Mouse (Mus musculus): ENCODE results near the gene Gm11639. TPM values are rescaled to one million over a fixed set of nuclear protein-coding genes. Genes with fewer than 3 reads are reported as not detected.
"Not testable (repeated sequence)": the region's sequence is repeated elsewhere in the genome, so short reads cannot be mapped to it uniquely, and the experiment has no call there.

The Gm11639 gene
- polyA plus RNA-seq, 1 experiment from 2014 or later = 0.04 TPM

DNA sequence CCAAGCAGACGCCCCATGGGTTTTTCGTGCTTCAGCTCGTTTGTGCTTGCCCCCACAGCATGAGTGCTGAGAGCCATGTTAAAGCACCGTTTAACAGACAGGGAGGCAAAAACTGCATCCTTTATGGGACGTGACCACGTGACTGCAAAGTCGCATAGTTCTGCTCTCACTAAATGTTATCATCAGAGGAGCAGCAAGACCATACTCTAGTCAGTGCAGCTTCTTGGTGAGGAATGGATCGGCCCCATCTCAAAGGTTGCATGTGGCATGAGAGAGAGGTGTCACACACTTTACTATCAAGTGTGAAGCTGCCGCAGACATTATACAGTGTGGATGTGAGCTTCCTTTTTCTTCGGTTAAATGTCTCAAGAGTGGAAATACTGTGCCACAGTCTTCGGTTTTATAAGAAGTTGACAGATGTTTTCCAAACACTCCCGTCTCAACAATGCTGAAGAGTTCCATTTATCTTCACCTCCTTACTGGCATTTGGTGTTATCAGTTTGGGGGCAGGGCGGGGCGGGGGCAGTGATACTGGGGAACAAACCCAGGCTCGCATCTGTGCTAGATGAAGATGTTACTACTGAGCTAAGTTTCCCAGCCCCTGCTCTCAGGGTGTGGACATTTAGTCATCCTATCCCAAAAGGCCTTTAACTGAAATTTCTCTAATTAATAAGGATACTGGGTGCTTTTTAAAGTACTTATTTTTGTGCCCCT is 296.0 kb downstream of the Gm11639 start:
- H3K36me3 ChIP-seq = no peaks in the 10 kb centered on the region
- no peaks in the 10 kb centered on the region for H3K4me1 ChIP-seq
- no peaks in the 10 kb centered on the region for H3K9me3 ChIP-seq
- H3K4me2 ChIP-seq = no peak overlapping the region
- WGBS = 47% methylated on average over 15 of the region's 15 CpGs
- H3K9ac ChIP-seq = no peak overlapping the region
- H3K4me3 ChIP-seq (replicated peaks) = no peak overlapping the region
- H3K27me3 ChIP-seq (replicated peaks) = no peaks in the 10 kb centered on the region
- ATAC-seq (ENCODE audit: insufficient read depth, low FRiP score, low read depth) = no peak
- H3K27ac ChIP-seq = no peak overlapping the region

DNA sequence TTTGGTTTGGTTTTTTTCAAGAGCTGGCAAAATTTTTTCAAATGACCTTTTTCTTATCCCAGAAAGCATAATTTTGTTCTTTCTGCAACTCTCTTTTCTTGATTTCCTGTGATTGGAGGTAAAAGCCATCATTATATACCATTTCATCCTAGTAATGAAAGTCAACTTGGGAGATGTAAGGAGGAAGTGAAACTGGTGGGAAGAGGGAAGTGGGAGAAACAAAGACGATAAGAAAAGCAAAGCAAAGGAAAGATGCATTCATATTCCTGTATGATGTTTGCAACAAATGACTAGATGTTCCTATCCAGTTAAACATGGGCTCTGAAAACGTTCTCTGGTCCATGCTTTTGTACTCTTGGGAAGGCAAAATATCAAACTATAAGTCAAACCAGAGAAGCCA is 323.7 kb downstream of the Gm11639 start:
- no peaks in the 10 kb centered on the region for H3K36me3 ChIP-seq
- no peaks in the 10 kb centered on the region for H3K27me3 ChIP-seq (replicated peaks)
- no peaks in the 10 kb centered on the region for H3K9me3 ChIP-seq
- WGBS = 57% methylated on average over 2 of the region's 2 CpGs
- H3K4me3 ChIP-seq (replicated peaks) = no peak overlapping the region
- H3K4me2 ChIP-seq = no peak overlapping the region
- H3K9ac ChIP-seq = no peak overlapping the region
- no peak for ATAC-seq (ENCODE audit: insufficient read depth, low FRiP score, low read depth)
- H3K4me1 ChIP-seq = no peaks in the 10 kb centered on the region
- no peak overlapping the region for H3K27ac ChIP-seq

DNA sequence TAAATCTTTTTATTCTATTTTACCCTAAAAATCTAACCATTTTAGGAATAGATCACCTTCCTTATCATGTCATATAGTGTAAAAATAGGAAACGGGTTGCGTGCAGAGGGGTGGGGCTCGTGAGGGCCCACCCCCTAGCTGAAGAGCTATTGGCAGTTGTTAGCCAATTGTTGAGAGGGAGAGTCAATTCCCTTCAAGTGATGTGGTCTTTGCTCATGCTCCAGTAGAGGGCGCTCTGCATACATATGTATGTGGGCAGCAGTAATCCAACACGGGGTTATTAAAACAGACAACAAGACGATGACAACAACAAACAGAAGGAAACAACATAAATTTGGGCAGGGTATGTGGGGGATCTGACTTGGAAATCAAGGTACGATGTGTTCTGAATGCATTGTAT is 335.6 kb downstream of the Gm11639 start:
- WGBS = 72% methylated on average over 7 of the region's 7 CpGs
- H3K27me3 ChIP-seq (replicated peaks) = no peaks in the 10 kb centered on the region
- H3K27ac ChIP-seq = no peak overlapping the region
- H3K36me3 ChIP-seq = no peaks in the 10 kb centered on the region
- ATAC-seq (ENCODE audit: insufficient read depth, low FRiP score, low read depth) = no peak
- no peak overlapping the region for H3K4me2 ChIP-seq
- H3K4me3 ChIP-seq (replicated peaks) = no peak overlapping the region
- H3K9me3 ChIP-seq = no peaks in the 10 kb centered on the region
- H3K9ac ChIP-seq = no peak overlapping the region
- no peaks in the 10 kb centered on the region for H3K4me1 ChIP-seq

DNA sequence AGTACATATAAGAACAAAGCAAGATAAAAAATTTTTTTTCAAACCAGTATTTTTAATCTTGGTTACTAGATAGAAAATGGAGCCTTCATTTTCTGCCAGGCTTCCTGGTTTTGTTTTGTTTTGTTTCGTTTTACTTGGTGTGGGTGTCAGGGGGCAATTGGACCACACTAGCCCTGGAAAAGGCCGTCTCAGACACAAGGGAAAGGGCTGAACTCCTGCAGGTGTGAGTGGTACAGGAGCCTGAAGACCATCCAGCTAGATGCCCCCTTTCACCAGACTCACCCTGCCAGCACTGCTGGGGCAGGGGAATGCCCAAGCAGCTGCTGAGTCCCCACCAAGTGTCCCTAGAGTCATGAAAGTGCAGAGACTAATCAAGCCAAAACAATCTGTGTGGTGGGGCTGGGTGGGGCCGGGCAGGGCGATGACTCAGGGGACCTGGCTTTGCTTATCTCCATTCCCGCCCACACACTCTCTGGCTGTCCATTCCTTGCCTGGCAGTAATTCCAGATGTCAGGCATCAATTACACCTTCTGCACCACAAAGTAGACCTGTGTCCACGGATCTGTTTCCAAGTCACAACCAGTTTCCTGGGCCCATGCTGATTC is 343.3 kb downstream of the Gm11639 start:
- H3K4me2 ChIP-seq = no peak overlapping the region
- no peaks in the 10 kb centered on the region for H3K4me1 ChIP-seq
- no peaks in the 10 kb centered on the region for H3K9me3 ChIP-seq
- no peak overlapping the region for H3K27ac ChIP-seq
- no peaks in the 10 kb centered on the region for H3K27me3 ChIP-seq (replicated peaks)
- H3K36me3 ChIP-seq = no peaks in the 10 kb centered on the region
- WGBS = 32% methylated on average over 6 of the region's 6 CpGs
- no peak overlapping the region for H3K4me3 ChIP-seq (replicated peaks)
- no peak overlapping the region for H3K9ac ChIP-seq
- ATAC-seq (ENCODE audit: insufficient read depth, low FRiP score, low read depth) = peak; percentile 94

DNA sequence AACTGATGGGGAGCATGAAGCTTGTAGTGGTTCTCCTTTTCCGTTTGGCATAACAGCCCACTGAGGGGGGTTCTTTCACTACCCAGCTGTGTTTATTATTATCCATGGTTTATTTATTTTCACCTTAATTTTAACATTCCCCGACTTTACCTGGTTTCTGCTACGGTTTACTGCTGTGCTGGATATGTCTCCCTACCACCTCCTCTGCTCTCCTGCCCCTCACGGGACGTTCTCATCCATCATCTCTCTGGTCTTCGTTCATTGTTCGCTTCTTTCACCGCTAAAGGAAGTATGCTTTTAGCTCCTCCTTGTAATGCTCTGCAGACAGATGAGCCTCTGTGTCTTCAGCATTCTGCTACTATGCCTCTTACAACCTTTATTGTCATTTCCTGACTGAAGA is 344.0 kb downstream of the Gm11639 start:
- Histone ChIP-seq H3K36me3 (no peaks in the 10 kb centered on the region), H3K9ac (no peak overlapping the region), H3K4me3 (replicated peaks) (no peak overlapping the region), H3K4me1 (no peaks in the 10 kb centered on the region), H3K27me3 (replicated peaks) (no peaks in the 10 kb centered on the region), H3K4me2 (no peak overlapping the region), H3K27ac (no peak overlapping the region), H3K9me3 (no peaks in the 10 kb centered on the region)
- 36% methylated on average over 8 of the region's 8 CpGs for WGBS
- ATAC-seq (ENCODE audit: insufficient read depth, low FRiP score, low read depth) = no peak

DNA sequence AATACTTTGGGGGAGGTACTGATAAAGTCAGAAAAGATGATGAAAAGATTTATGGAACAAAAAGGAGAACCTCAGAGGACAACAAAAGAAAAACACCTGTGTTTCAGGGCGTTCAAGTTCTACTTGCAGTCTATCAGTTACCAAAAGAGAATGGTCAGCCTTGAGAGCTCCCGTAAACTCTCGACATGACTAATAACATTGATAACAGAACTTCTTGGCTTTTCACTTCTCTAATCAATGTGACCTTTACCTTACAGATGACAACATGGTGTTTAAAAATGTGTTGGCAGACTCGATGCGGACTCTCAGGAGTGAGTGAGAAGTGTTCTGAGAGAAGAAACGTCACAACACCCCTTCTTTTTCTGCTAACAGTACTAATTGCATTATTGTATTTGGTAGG is 344.7 kb downstream of the Gm11639 start:
- Histone ChIP-seq H3K4me1 (no peaks in the 10 kb centered on the region), H3K36me3 (no peaks in the 10 kb centered on the region), H3K27ac (no peak overlapping the region), H3K4me3 (replicated peaks) (no peak overlapping the region), H3K4me2 (no peak overlapping the region), H3K9me3 (no peaks in the 10 kb centered on the region), H3K27me3 (replicated peaks) (no peaks in the 10 kb centered on the region), H3K9ac (no peak overlapping the region)
- WGBS = 54% methylated on average over 6 of the region's 6 CpGs
- no peak for ATAC-seq (ENCODE audit: insufficient read depth, low FRiP score, low read depth)

DNA sequence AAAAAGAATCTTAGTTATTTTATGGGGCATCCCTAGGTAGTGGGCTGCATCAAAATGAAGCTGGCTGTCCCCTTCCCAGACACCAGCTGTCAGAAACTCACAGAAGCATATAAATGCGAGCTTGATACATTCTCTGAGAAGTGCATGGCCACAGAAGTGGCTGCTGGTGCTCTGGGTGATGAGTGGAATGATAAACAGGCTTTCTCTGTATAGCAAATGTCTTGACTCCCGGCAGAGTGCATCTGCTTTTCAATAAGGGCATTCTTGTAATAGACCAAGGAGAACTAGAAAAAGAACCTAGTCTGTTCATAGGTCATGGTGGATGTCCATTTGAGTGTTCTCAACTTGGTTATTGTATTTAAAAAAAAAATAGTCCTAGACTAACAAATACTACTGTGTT is 345.6 kb downstream of the Gm11639 start:
- 51% methylated on average over 2 of the region's 2 CpGs for WGBS
- Histone ChIP-seq H3K27ac (no peak overlapping the region), H3K27me3 (replicated peaks) (no peaks in the 10 kb centered on the region), H3K4me3 (replicated peaks) (no peak overlapping the region), H3K9ac (no peak overlapping the region), H3K36me3 (no peaks in the 10 kb centered on the region), H3K9me3 (no peaks in the 10 kb centered on the region), H3K4me2 (no peak overlapping the region), H3K4me1 (no peaks in the 10 kb centered on the region)
- no peak for ATAC-seq (ENCODE audit: insufficient read depth, low FRiP score, low read depth)

DNA sequence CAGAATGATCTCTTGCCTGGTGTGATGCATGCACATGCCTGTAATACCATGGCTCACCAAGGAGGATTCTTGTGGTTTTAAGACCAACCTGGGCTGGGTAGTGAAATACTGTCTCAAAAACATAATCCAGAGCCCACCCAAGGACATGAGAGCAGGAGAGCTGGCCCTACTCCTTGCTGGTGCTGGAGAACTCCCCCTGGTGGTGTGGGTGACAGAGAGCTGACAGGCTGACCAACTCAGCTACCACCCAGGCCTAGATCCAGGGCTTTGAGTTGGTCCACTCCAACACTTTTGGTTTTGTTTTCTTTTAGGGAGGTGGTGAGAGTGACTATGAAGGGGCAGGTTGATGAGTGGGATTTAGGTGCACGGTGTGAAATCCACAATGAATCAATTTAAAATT is 349.6 kb downstream of the Gm11639 start:
- Histone ChIP-seq H3K9ac (no peak overlapping the region), H3K36me3 (no peaks in the 10 kb centered on the region), H3K27me3 (replicated peaks) (no peaks in the 10 kb centered on the region), H3K9me3 (no peaks in the 10 kb centered on the region), H3K4me3 (replicated peaks) (no peak overlapping the region), H3K4me1 (no peaks in the 10 kb centered on the region), H3K4me2 (no peak overlapping the region), H3K27ac (no peak overlapping the region)
- WGBS = 72% methylated on average over 1 of the region's 1 CpGs
- ATAC-seq (ENCODE audit: insufficient read depth, low FRiP score, low read depth) = no peak

DNA sequence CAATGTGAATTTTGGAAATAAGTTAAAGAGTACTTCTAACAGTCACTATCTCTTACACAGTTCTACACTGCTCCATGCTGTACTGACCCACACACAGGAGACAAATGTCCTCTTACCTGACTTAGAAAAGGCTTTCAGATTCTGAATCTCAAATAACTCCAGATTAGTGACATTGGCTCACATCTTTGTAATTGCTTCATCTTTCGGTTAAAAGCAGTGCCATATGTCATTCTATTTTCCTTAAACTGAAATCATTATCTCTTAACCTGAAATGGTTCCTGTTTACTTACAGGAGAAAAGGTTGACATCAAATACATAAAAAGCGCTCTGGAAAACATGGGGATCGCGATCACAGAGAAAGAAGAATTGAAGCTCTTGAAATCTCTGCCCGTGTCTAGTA is 377.8 kb downstream of the Gm11639 start, which contains the start of gene Efcab3:
TSS of gene Efcab3 (plus strand) at position 301 of the 400 bp plus-strand sequence.
- no peaks in the 10 kb centered on the region for H3K27me3 ChIP-seq (replicated peaks)
- H3K36me3 ChIP-seq = no peaks in the 10 kb centered on the region
- no peak for ATAC-seq (ENCODE audit: insufficient read depth, low FRiP score, low read depth)
- H3K4me2 ChIP-seq = no peak within 1 kb of the TSS
- no peak within 1 kb of the TSS for H3K9ac ChIP-seq
- H3K4me3 ChIP-seq (replicated peaks) = no peak within 1 kb of the TSS
- WGBS = 85% methylated on average over 5 of the region's 5 CpGs
- H3K27ac ChIP-seq = no peak within 1 kb of the TSS
- no peaks in the 10 kb centered on the region for H3K9me3 ChIP-seq
- H3K4me1 ChIP-seq = no peaks in the 10 kb centered on the region

DNA sequence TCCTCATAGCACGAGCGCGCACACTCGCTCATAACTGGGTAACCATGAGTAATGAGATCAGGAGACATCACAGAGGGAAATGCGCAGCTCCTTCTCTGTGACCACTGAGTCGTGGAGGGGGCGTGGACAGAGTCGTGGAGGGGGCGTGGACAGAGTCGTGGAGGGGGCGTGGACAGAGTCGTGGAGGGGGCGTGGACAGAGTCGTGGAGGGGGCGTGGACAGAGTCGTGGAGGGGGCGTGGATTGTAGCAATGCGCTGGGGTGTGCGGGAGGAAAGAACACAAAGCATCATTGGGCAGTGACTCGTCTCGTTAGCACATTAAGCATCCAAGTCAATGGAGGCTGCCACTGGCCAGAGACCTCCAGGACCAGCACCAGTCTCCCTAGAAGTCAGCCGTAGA is 426.9 kb downstream of the Gm11639 start:
- H3K9ac ChIP-seq; H3K36me3 ChIP-seq; H3K4me2 ChIP-seq; ATAC-seq (ENCODE audit: insufficient read depth, low FRiP score, low read depth); H3K27me3 ChIP-seq (replicated peaks); H3K4me1 ChIP-seq; H3K4me3 ChIP-seq (replicated peaks); H3K27ac ChIP-seq; H3K9me3 ChIP-seq: not testable (repeated sequence)
- 72% methylated on average over 22 of the region's 22 CpGs for WGBS

DNA sequence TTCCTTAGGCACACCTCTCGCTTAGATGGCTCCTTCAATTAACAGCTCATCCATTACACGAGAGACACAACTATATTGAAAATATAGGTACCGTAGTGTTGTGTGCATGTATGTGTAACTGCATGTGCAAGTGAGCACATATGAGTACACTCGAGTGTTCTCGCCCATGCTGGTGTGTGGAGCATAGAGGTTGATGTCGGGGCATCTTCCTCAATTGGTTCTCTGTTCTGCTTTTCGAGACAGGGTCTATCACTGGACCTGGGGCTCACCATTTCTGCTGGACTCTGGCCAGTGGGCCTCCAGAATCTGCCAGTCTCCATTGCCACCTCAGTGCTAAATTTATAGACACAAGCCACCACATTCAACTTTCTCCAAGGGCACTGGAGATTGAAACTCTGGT is 432.3 kb downstream of the Gm11639 start:
- Histone ChIP-seq H3K36me3 (no peaks in the 10 kb centered on the region), H3K9me3 (no peaks in the 10 kb centered on the region), H3K4me1 (no peaks in the 10 kb centered on the region), H3K4me3 (replicated peaks) (no peak overlapping the region), H3K4me2 (no peak overlapping the region), H3K27me3 (replicated peaks) (no peaks in the 10 kb centered on the region), H3K9ac (no peak overlapping the region), H3K27ac (no peak overlapping the region)
- no peak for ATAC-seq (ENCODE audit: insufficient read depth, low FRiP score, low read depth)
- 81% methylated on average over 7 of the region's 7 CpGs for WGBS

DNA sequence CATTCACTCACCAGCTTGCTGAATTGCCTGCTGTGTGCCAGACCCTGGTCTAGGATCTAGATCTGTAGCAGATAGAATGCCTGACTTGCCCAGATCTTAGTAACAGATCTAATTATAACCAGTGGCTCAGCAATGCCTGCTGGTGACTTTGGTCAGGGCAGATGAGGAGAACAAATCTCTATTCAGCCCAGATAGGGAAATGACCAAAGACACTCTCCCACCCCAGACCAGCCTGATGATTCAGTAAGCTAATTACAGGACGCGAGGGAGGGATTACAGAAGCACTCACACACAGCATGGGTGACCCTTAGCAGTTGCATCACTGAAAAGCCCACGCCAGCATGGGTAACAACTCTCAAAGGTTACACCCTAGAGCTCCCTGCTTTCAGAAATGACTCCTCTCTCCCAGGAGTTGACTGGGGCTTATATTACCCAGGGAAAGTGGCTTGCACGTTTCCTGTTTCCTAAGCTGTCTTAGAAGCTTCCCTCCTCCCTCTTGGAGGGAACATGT is 435.1 kb downstream of the Gm11639 start:
- WGBS = 43% methylated on average over 4 of the region's 4 CpGs
- ATAC-seq (ENCODE audit: insufficient read depth, low FRiP score, low read depth) = no peak
- no peaks in the 10 kb centered on the region for H3K4me1 ChIP-seq
- H3K4me3 ChIP-seq (replicated peaks) = no peak overlapping the region
- no peak overlapping the region for H3K9ac ChIP-seq
- H3K4me2 ChIP-seq = no peak overlapping the region
- no peak overlapping the region for H3K27ac ChIP-seq
- no peaks in the 10 kb centered on the region for H3K9me3 ChIP-seq
- no peaks in the 10 kb centered on the region for H3K36me3 ChIP-seq
- H3K27me3 ChIP-seq (replicated peaks) = no peaks in the 10 kb centered on the region
